Mouse (Mus musculus) CD4-positive, CD25-positive, alpha-beta regulatory T cell, adult 4 months (primary cell): Measurements from ENCODE around the gene Gda. TPM values are rescaled to one million over a fixed set of nuclear protein-coding genes. Genes with fewer than 3 reads are reported as not detected.

Experiments
- ATAC-seq: one replicate; pipeline ENCODE4 v1.8.0; 2017
- polyA plus RNA-seq, 2 experiments: library from polyadenylated mRNA; unstranded; fragments of 100-300 nt; shearing (Covaris generic); gene quantifications; one replicate each; pipeline ENCODE4 v1.2.1; 2017

Gda gene
- polyA plus RNA-seq, 2 experiments from 2014 or later, result 0.17 TPM; not detected in 1

DNA sequence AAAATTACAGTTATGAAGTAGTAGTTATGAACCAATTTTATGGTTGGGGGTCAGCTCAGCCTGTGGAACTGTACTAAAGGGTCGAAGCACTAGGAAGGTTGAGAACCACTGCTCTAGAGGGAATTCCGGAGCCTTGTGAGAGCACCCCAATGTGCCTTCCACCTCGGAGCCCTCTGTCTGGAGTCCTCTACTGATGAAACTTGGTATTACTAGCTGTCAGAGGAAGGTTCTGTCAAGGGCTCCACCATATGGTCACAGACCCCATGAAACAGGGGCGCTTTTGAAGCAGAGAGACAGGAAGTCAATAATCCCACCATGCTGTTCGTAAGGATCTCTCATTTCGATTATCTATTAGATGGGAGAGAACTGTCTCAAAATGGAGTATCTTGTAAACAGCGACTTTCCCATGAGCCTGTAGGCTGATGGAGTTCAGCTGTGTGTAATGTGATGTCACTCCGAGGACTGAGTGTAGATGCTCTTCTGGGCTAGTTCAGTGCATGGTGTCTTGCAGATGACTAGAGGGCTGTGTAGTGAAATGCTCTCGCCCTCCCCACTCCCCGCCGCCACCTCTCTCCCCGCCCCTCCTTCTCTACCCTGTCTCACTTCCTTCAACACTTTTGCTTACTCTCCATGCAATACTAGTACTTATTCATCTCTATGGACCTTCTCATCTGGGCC, 100.7 kb downstream of the Gda start:
- ATAC-seq, result no peak

DNA sequence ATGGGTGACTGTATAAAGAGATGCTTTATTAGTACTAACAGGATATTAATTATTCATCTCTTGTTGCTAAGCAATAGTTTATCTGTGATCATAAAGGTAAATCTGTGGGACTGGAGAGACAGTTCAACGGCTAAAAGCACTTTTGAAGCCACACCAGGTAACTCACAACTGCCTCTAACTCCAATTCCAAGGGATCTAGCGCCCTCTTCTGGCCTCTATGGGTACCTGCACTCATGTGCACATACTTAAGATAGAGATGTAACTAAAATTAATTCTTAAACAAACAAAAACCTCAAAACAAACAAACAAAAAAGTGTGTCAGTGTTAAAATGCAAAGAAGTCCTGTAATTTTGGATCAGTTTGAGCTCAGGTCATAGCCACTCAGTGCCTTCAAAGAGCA, 101.9 kb downstream of the Gda start:
- no peak for ATAC-seq

DNA sequence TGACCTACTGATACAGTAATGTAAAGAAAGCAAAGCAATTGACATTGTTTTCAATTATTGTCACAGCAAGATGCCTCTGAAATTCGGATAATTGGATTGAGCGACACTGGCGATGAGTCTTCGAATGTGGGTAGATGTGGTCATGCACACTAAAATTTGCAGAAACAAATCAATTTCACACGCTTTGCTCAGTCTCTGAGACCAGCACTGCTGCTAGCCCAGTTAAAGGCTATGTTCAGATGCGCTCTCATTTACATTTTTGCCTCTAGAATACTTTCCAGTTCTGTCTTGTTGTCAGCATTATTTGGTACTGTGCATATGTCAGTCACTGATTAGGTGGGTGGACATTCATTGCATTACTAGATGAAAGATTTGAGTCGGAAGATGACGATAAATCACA, 102.5 kb downstream of the Gda start:
- no peak for ATAC-seq

DNA sequence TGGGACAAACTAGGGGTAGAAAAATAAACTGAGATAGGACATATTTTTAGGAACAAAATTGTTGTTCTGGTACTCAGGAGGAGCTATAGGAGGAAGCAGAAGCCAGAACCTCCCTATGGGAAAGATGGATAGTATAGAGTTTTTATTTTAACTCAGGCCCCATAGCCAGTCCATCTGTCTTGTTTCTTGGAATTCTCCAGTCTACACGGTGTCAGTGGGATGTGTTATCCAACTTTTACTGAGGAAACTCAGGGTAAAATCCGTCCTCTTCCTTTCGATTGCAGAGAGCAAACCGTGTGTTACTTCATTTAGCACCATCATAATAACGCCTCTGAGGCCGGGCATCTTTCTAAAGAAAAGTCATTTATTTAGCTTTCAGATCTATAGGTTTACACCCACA, 104.1 kb downstream of the Gda start:
- ATAC-seq, result no peak

DNA sequence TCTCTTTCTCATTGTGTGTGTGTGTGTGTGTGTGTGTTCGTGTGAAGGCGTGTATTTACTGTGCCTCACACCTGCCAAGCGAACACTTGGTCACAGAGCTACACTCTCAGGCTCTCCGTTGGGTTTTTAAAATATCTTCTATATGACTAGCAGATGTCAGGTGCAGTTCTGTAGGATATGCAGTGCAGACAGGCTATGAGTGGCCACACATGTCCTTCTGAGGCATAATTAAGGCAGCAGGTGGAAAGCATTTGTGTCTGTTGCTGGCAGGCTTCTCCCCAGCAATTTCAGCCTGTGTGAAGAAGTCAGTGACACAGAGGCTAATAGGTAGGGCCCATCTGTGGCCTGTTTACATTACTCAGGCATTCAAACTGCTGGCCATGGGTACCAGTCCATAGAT, 104.7 kb downstream of the Gda start:
- no peak for ATAC-seq

DNA sequence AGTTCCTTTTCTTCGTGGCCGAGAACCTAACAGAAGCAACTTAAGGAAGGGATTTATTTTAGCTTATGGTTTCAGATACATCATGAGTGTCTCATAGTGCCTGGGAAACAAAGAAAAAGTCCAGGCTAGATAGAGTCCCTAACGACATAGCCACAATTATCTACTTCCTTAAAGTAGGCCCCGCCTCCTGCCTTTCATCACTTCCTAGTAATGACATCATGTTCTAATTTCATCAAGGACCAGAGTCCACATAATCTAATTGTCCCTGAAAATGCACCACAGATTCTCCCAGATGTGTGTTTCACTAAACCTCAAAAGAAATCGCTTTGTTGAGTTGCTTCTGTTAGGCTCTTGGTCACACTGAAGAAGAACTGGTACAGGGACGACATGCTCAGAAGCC, 115.5 kb downstream of the Gda start:
- no peak for ATAC-seq

DNA sequence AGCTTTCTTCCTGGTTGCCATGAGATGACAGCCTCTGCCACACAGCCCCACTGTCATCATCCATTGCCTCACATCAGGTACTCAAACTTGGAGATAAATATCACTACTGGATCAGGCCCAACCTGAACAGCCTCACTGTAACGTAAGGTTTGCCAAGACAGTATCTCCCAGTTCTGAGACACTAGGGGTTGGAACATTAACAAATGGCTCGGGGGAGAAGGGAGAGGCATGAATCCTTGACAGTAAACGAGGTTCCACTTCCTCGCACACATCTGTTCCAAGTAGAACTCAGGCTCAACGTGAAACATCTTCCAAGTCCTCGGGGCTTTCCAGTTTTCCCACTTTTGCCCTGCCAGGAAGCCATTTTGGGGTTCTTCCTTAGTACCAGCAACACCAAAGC, 123.6 kb downstream of the Gda start:
- ATAC-seq, result no peak

DNA sequence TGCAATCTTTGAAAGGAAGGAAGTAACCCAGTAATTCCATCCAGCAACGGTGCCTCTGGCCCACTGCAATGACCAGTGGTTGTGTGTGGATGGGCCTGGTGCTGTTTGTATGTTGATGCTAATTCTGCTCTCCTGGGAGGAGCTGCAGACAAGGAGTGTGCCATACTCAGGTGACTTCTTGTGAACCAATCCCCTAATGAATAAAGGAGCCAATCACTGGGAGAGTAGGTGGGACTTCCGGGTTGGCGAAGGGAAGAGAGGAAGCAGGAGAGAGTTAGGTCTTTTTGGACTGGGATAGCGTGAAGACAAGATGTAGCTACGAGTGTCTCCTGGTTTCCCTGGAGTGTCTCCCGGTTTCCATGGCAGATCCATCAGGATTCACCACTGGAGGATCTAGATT, 126.6 kb downstream of the Gda start:
- ATAC-seq, result no peak

Other genes starting within 250 kb of the Gda start
- 10 to 100 TPM; 12.1 to 14.8 TPM for gene Zfand5, start 201.2 kb downstream of the Gda start, polyA plus RNA-seq
- 10 to 100 TPM; 41.6 to 47.8 TPM for gene 1110059E24Rik, start 179.5 kb upstream of the Gda start, polyA plus RNA-seq
- gene Abhd17b, start 179.7 kb upstream of the Gda start, polyA plus RNA-seq, result 10 to 100 TPM in 1 of 2 experiments, 1 to 10 TPM in 1; 7.8 to 12.1 TPM